Mouse (Mus musculus): ENCODE data around the gene Tpp1.

- TF ChIP-seq CTCF (IDR thresholded peaks at IDR 0.05; ENCODE audit: control insufficient read depth, insufficient read depth, insufficient read length): no peak
- TF ChIP-seq CEBPB (IDR thresholded peaks at IDR 0.05; ENCODE audit: low read depth): no peak
- no peak for TF ChIP-seq MAX (IDR thresholded peaks at IDR 0.05)
- TF ChIP-seq USF1 (IDR thresholded peaks at IDR 0.05; ENCODE audit: low read depth): no peak
Observed at GRCm38 (mm10) chr7:105703816-105704215, 48.2 kb downstream of the Tpp1 start.

Data from C2C12 (cell line).